Mouse (Mus musculus) adrenal gland, postnatal 14 days (tissue): Measurements from ENCODE around the gene Ube2j1. TPM values are rescaled to one million over a fixed set of nuclear protein-coding genes. Genes with fewer than 3 reads are reported as not detected.

Source experiments
- DNase-seq: peaks from one replicate; pipeline ENCODE4 v3.0.0; 2021; ENCODE audit warnings: mixed read lengths
- total RNA-seq: library from RNA; stranded (reverse); gene quantifications from 2 replicates; pipeline ENCODE4 v1.2.3, GENCODE M21; 2021

Gene Ube2j1
- total RNA-seq, 1 experiment from 2014 or later, result 82.9 TPM

DNA sequence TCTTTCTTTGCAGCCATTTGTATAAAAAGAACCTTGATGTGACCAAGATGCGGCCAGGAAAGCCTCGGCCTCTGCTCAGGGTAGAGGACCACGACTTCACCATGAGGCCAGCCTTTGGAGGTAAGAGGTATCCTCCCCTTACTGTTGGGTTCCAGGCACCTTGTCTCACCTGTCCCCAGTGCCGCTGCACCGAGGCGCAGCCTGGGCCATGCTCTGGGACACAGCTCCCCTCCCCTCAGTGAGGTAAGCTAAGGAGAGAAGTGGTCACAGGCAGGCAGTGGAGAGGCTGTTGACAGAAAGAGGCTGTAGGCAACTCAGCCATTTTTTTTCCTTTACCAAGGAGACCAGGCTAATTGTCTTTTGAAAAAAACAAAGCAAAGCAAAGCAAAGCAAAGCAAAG lies 40.1 kb downstream of the Ube2j1 start:
- no peak for DNase-seq

GRCm38 (mm10) chr4:33072526-33073161 lies 41.4 kb downstream of the Ube2j1 start:
- no peak for DNase-seq

DNA sequence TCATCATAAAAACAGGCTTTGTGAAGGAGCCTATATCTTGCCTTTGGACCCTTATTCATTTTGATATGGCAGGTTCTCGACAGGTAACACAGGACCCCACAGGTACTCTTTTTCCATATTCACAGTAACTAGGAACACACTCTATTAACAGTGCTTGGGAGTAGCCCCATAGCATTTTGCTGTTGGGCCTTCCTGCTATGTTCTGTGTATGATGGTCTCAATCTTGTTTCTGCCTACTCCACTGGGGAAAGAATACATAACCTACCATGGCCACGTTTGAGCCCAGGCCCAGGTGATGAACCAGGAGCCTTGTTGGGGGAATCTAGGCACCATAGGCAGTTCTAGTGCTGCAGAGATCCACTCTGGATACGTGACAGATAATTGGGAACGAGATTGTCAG lies 43.2 kb downstream of the Ube2j1 start:
- no peak for DNase-seq

DNA sequence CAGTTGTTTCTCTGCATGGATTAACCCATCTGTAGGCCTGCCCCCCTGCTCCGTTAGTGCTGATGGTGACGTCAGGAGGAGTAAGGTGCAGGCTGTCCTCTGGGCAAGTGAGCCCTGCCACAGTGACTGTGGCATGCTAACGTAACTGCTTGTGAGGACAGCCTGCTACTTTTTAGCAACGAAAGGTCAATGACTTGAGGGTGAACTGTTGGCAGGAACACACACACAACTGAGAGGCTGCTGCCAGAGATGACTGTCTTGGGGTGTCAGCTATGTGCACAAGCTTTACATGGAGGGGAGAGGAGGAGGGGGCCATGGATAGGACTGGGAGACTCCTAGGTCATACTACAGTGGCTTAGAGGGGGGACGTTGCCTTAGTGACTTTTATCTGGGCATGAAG lies 43.6 kb downstream of the Ube2j1 start:
- DNase-seq, result no peak

- DNase-seq, result no peak
Measured at GRCm38 (mm10) chr4:33075776-33076524, 44.7 kb downstream of the Ube2j1 start.

DNA sequence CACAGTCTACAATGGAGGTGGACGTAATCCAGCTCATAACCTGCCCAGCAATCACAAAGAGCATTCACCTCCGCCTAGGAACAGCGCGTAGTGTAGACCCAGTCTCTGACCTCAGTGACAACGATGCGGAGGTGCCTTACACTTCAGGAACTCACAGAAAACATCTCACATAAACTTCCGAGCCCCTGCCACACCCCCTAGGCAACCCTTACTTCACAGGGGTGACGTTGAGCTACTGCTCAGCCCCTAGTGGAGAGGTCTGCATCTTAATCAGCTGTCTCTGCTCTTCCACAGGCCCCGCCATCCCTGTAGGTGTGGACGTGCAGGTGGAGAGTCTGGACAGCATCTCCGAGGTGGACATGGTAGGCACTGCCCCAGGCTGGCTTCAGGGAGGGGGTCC lies 45.9 kb downstream of the Ube2j1 start:
- no peak for DNase-seq

- no peak for DNase-seq
Measured at GRCm38 (mm10) chr4:33077724-33078123, 46.5 kb downstream of the Ube2j1 start.

- DNase-seq, result no peak
Measured at GRCm38 (mm10) chr4:33078492-33078891, 47.3 kb downstream of the Ube2j1 start.

GRCm38 (mm10) chr4:33099118-33099694 lies 68.0 kb downstream of the Ube2j1 start:
- no peak for DNase-seq

Other genes with a start within 250 kb of the Ube2j1 start
- 51.7 and 53.2 TPM in 2 replicates for gene Lyrm2, start 231.2 kb upstream of the Ube2j1 start, total RNA-seq
- gene Ankrd6, start 80.6 kb upstream of the Ube2j1 start, total RNA-seq, result 3.0 and 5.4 TPM in 2 replicates
- gene Rragd, start 48.4 kb upstream of the Ube2j1 start, total RNA-seq, result 5.7 and 8.7 TPM in 2 replicates
- 0.41 and 0.60 TPM in 2 replicates for gene Gabrr2, start 31.6 kb downstream of the Ube2j1 start, total RNA-seq
- 0.15 and 0.19 TPM in 2 replicates for gene Gabrr1, start 101.1 kb downstream of the Ube2j1 start, total RNA-seq
- 34.2 and 39.1 TPM in 2 replicates for gene Pm20d2, start 158.3 kb downstream of the Ube2j1 start, total RNA-seq
- gene Srsf12, start 177.6 kb downstream of the Ube2j1 start, total RNA-seq, result 1.6 and 2.0 TPM in 2 replicates